In genomic region chr6:120193793-120194192, GRCm38 (mm10) we compare ENCODE assay signal across 7 mouse cellular contexts.
"Had no signal": no experiment of that assay in that cellular context is flagged by ENCODE, and none has a peak within 500 bp of the region (broad histone marks: within the 10 kb centered on the region; RNA-seq: fewer than 3 reads in every experiment).

No protein-coding gene starts in this region.

- H3K27ac ChIP-seq: limb, embryonic 12.5 days; limb, embryonic 15.5 days; liver, embryonic 14.5 days; midbrain, embryonic 12.5 days; midbrain, embryonic 15.5 days; neural tube, embryonic 13.5 days; stomach, postnatal 0 days had no signal

- H3K4me3 ChIP-seq: limb, embryonic 12.5 days; limb, embryonic 15.5 days; midbrain, embryonic 12.5 days; midbrain, embryonic 15.5 days; neural tube, embryonic 13.5 days had no signal

- H3K36me3 ChIP-seq: limb, embryonic 12.5 days; limb, embryonic 15.5 days; midbrain, embryonic 12.5 days; midbrain, embryonic 15.5 days; neural tube, embryonic 13.5 days had no signal

- H3K9ac ChIP-seq: limb, embryonic 12.5 days; limb, embryonic 15.5 days; liver, embryonic 14.5 days; midbrain, embryonic 12.5 days; midbrain, embryonic 15.5 days; neural tube, embryonic 13.5 days had no signal

- H3K9me3 ChIP-seq: limb, embryonic 12.5 days; limb, embryonic 15.5 days; midbrain, embryonic 12.5 days; midbrain, embryonic 15.5 days; neural tube, embryonic 13.5 days had no signal

- H3K4me2 ChIP-seq: limb, embryonic 12.5 days; limb, embryonic 15.5 days; midbrain, embryonic 12.5 days; midbrain, embryonic 15.5 days; neural tube, embryonic 13.5 days had no signal

- H3K27me3 ChIP-seq: neural tube, embryonic 13.5 days had no signal

- ATAC-seq: midbrain, embryonic 15.5 days had no signal
